Mouse (Mus musculus) mature B cell (primary cell): ENCODE results near the gene Tmsb15l.
"Not testable (repeated sequence)": the region's sequence is repeated elsewhere in the genome, so short reads cannot be mapped to it uniquely, and the experiment has no call there.

Source experiments
- in situ Hi-C: fragments of 300-500 bp; cut with MboI; formaldehyde crosslinking; loops from 2 replicates; pipeline ENCODE4 v1.14.3; 2019

The Tmsb15l gene

DNA sequence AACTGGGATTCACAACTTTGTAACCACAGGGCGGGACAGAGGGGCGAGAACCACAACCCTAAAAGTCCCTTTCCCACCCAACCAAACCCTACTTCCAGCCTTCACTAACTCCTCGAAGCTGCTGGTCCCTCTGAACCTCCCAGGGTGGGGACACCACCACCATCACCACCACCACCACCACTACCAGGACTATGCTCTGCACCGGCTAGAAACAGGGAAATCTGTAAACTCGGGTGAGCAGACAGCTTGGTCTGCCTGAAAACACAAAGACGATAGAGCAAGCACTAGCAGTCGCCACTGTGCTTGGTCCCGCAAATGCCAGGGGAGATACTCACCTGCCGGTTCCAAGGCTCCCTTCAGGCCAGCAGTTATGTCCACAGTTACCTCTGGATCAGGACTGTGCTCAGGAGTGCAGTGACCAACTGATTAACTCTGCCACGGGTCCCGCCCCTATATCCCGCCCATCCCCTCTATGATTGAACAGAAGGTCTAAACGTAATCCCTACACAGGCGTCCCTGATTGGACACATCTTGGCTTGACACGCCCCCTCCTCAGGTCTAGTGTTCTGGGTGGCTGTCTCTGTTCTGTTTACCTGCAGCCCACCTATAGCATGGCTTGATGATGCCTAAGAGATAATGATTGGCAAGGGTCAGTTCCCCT, at the start of gene Tmsb15l, which contains the start of gene Tmsb15b1:
Gene Tmsb15l (minus strand): TSS at position 446 of the 661 bp plus-strand sequence.
Gene Tmsb15b1 (minus strand): TSS at position 451 of the 661 bp plus-strand sequence.
- in situ Hi-C loops, result loop anchor here (5.0 kb wide), 1 partner anchor 41 kb away; no protein-coding TSS in a partner anchor

DNA sequence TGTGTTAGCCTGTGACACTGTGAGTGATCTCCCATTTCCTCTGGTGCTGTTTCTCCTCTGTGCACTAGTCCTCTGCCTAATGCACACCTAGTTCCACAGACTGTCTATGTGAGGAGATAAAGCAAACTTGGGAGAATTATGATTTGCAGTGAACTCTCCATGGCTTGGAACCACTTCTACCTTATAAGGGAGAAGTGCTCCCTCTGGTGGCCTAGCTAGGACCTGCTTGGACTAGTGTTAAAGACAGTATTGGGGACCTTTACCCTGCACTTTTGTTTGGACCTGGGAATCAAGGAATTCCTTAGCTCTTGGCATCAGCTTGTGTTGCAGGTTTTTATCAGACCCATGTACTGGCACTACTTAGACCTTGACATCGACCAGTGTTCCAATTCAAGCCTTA, 42.6 kb upstream of the Tmsb15l start:
- in situ Hi-C loops, result loop anchor here (5.0 kb wide), 1 partner anchor 42 kb away; the partner anchor contains the start of genes Tmsb15b1, Tmsb15b2 and Tmsb15l

DNA sequence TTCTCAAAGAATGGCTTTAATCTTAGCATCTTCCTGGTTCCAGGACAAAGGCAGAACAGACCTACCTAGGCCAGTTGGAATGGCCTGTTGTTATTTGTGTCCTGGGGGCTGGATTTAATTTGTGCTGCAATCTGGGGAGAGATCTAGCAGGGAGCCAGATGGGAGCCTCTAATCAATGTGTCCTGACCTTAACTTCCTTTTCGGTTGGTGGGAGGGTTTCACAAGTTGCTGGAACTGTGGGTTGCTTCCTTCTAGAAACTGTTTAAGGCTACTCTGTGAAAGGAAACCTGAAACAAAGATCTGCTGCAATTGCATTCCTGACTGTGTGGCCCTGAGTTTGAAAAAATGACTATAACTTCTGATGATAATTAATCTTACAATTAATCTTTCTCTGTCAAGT, 41.0 kb upstream of the Tmsb15l start:
- in situ Hi-C loops, result loop anchor here (5.0 kb wide), 1 partner anchor 40 kb away; the partner anchor contains the start of genes Tmsb15b1, Tmsb15b2 and Tmsb15l

DNA sequence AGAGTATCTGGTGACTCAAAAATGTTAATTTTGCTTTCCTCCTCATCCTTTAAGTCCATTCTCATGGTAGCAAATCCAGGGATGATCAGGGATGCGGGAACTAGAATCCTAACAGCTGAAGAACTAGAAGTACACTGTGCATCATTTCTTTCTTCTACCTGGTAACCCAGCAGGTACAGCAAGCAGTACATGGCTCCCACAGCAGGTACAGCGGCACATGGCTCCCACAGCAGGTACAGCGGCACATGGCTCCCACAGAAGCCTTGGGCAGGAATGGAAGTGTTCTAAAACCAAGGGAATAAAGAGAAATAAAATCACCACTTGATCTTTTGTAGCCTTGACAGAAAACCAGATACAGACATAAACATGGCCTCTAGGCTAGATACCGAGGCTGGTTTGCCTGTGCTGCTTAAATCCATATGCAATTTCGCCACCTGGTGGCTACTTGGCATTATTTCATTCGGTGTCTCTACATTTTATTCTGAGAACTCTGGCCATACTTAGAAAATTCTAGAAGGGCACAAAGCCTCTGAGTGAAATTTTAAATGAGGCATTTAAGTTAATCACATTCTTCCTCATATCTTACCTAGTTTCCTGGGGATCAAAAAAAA, 38.5 kb upstream of the Tmsb15l start:
- in situ Hi-C loops, result loop anchor here (5.0 kb wide), 1 partner anchor 38 kb away; the partner anchor contains the start of genes Tmsb15b1, Tmsb15b2 and Tmsb15l

DNA sequence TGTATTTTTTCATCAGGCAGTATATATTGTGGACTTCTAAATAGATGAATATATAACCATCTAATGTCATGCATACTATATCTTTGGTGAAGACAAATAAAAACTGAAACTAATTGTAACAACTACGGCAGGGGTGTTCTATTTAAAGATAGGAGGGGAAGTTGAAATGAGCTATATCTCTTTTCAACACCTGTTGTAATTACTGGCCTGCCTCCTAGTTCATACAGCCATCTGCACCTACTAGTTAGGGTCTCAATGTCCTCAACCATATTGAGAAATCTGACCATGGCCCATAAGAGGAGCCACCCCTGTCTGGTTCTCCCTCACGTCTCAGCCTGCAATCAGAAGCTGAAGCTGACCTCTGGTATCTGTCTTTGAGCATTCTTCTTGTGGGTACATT, 19.6 kb upstream of the Tmsb15l start:
- in situ Hi-C loops, result no loop called here

DNA sequence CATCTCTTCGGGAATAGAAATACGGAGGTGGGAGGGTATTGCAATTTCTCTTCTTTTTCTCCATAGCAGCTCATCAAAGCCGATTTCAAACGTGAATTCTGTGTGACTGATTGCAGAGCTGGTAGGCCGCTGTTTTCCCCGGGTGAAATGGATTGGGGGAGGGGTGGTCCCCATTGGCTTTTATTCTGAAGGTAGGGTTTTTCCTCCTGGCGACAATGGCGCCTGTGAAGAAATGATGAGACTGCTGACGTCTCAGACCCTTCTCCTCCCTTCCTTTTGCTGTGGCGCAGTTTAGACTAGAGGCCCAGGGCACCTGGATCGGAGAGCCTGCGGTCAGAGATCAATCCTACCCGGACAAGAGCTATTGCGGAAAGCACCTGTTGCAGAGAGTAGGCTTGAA, 17.0 kb upstream of the Tmsb15l start:
- in situ Hi-C loops, result no loop called here

DNA sequence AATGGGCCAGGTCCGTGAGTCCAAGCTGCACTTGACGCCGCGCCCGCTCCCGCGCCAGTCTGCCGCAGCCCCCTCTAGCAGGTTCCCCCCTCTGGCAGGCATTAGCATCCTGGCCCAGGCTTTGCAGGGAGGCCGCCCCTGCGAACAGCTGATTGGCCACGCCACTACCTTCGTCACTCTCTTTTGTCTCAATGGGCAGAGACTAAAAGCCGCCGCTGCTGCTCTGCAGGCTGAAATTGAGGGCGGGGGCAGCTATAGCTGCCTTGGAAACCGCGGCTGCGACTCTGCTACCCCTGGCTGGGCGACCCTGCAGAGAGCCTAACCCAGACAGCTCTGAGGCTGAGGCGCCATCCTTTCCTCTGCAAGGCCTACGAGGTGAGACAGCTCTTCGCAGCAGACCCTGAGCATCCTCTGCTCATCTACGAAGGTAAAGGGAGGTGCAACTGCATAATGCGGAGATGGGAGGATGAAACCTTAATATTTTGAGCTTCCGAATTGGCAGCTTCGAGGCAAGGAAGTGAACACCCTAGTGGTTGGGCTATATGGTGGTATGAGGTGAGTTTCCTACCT, 16.4 kb upstream of the Tmsb15l start, which contains the start of gene Zcchc18:
Gene Zcchc18 (plus strand): TSS at position 178 of the 570 bp plus-strand sequence.
- in situ Hi-C loops, result no loop called here

DNA sequence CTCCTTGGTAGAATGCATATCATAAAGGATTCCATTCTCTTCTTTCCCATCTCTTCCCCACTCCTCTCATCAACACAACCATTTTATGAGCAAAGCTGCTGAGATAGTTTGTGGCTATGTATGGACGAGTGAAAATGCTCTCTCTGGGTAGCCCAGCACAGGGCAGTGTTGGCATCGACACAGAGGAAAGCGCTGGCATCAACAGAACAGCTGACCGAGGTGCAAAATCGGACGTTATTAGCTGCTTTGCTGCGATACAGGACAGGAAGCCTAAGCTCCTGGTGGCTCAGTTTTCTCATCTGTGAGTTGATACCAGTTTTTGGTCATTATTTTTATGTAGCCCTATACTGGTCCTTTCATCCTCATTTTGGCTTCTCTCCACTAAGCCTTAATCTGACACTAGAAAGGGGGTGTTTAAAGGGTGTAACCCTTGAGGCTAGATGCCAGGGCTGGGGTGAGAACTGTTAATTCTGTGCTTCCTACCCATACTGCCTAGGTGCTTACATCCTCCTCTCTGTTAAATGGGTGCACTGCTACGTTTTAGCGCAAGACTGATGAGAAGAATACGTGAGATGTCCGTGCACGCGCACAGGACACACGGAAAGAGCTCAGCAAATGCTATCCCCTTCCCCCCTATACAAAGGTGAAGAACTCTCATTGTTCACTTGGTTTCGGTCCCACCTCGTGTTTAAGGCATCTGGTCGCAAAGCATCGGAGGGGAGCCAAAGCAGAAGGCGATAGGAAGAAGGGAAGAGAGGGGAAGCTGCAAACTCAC, 15.7 kb upstream of the Tmsb15l start:
- in situ Hi-C loops, result no loop called here

DNA sequence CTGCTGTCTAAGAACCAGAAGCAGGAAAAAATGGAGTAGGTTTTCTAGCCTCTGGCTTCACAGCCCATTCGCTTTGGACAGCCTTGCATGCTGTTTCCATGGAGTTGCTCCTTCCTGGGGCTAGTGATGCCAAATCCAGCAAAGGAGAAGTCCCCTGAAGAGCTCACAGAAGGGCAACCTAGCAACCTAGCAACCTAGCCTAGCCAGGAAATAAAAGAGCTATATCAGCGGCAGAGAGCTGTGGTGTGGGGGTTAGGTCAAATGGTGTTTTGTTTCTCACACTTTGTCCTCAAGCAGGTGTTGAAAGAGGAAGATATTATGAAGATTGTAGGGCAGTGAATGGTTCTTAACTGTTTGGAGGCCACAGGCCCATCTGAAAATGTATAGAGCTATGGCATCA, 14.6 kb upstream of the Tmsb15l start:
- in situ Hi-C loops, result no loop called here

DNA sequence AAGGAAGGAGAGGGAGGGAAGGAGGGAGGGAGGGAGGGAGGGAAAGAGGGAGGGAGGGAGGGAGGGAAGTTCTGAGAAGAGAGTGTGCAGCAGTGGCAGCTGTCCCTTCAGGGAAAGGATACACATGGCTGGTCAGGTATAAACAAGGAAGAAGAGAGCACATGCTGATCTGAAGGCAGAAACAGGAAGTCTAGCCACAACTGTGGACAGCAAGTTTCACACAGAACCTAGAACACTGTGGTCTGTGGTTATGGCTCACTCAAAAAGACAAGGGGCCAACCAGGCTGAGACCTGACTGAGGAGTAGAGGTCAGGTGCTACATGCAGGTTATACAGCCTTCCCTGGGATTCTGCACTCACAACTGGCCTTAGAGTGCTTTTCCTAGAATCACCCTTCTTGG, 9.4 kb upstream of the Tmsb15l start:
- in situ Hi-C loops, result no loop called here

DNA sequence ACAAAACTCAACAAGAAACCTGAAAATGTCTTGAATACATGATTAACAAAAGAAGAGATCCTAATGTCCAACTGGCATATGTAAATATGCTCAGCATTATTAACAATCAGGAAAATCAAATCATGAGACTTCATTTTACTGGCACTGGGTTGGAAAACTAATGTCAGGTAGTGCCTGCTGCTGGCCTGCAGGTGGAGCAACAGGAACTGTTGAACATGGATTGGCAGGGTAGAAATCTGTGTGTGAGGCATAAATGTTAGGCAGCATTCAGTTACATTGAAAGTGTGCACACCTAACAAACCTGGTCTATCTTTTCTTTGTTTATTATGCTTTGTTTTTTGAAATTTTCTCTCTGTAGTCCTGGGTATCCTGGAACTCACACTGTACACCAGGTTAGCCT, 1.9 kb upstream of the Tmsb15l start:
- in situ Hi-C loops, result loop anchor here (5.0 kb wide), 1 partner anchor 39 kb away; no protein-coding TSS in a partner anchor

DNA sequence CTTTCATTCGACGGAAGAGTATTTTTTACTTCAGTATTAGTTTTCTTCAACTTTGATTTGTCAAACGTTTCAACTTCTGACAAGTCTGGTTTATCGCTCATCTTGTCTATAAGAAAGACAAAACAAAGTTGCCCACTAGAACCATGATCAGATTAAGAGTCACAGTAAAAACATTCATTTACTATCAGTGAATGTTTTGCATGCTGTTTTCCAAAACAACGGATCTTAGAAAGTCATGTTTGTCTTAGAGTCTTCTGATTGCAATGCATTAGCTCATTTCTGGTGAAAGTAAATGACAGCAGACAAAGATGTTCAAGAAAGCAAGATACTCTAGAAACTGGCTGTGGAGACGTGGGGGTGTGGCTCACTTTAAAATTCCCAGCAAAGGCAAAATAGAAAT, 1.3 kb downstream of the Tmsb15l start, which contains the start of gene Tmsb15b2:
Gene Tmsb15b2 (minus strand): TSS at position 101 of the 400 bp plus-strand sequence.
- in situ Hi-C loops, result loop anchor here (5.0 kb wide), 1 partner anchor 42 kb away; no protein-coding TSS in a partner anchor

DNA sequence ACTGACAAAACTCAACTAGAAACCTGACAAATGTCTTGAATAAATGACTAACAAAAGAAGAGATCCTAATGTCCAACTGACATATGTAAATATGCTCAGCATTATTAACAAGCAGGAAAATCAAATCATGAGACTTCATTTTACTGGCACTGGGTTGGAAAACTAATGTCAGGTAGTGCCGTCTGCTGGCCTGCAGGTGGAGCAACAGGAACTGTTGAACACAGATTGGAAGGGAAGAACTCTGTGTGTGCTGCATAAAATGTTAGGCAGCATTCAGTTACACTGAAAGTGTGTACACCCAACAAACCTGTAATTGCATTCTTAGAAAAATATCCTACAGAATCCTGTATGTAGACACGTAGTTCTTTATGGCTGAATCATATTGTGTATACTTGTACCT, 17.0 kb downstream of the Tmsb15l start:
- in situ Hi-C loops, result no loop called here

DNA sequence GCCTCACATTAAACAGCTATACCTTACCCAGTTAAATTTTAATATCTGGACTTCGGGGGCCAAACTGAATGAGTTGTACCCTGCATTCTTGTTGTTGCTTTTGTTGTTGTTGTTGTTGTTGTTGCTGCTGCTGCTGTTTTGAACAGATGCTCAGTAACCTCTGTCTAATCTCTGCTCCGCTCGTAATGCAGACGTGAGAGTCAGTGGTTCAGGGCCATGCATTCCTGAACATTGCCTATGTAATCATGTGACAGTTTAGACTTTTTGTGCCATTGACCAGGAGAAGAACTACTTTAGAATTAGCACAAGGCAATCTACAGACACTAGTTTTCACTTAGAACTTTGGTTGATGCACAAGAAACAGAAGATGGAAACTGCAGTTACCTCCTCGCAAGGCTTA, 18.4 kb downstream of the Tmsb15l start:
- in situ Hi-C loops, result not testable (repeated sequence)

DNA sequence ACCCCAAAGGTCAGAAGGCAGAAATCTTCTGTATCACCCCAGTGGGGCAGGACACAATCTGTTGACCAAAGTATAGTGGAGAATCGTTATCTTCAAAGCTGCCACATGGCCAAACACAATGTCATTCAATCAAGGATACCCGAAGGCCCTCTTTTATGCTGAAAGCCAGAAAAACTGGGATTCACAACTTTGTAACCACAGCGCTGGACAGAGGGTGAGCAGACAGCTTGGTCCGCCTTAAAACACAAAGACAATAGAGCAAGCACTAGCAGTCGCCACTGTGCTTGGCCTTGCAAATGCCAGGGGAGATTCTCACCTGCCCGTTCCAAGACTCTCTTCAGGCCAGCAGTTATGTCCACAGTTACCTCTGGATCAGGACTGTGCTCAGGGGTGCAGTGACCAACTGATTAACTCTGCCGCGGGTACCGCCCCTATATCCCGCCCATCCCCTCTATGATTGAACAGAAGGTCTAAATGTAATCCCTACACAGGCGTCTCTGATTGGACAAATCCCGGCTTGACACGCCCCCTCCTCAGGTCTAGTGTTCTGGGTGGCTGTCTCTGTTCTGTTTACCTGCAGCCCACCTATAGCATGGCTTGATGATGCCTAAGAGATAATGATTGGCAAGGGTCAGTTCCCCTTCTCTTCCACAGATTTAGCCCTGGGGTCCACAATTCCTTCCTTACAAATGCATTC, 18.9 kb downstream of the Tmsb15l start:
- in situ Hi-C loops, result not testable (repeated sequence)

DNA sequence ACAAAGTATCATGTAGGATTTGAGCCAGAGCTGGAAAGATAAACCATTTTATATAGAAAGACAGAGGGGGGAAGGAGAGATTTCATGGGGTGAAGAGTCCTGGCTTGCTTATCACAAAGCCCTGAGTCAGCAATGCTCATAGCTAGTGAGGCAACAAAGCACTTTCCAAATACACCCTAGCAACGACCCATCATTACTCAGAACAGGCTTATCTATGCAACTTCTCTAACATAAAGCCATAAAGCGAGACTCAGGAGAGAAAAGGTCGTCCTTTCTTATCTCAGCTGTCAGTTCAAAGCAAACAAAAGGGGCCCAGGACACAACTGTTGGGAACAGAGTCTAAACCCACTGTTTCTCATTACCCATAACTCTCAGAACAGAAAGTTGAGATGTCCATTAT, 38.7 kb downstream of the Tmsb15l start:
- in situ Hi-C loops, result no loop called here

DNA sequence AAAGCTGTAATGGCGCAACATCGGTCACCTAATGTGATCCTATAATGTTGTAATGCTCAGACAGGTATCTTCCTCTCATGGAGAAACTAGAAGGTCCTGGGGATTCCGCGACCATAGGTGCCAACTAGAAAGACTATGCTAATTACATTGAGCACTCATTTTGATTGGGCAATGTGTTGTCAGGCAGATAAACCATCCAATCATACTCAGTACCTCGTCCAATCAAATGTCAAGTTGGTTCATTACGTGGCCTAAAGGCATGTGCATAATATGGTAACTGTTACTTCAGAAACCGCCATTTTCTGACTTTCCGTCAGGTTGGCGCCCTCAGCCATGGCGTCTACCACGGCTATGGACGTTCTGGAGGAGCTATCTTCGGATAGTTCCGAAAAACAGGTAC, 49.6 kb downstream of the Tmsb15l start, which contains the start of gene H2bfm:
Gene H2bfm (plus strand): TSS at position 295 of the 400 bp plus-strand sequence.
- in situ Hi-C loops, result no loop called here

DNA sequence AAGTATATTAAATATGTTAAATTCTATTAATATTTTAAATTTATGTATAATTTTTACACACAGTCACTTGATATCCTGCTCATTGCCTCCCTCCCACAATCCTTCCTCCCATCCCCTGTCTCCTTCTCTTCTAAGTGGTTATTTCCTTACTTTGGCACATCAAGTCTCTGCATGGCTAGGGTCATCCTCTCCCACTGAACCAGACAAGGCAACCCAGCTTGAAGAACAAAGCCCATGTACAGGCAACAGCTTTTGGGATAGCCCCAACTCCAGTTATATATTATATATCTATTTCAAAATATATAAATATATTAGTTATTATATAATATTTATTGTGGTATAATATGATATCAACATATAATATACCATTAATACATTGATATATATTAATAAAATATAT, 50.8 kb downstream of the Tmsb15l start:
- in situ Hi-C loops, result no loop called here
